8 mouse cellular contexts compared by ENCODE assay signal in the genomic region with DNA sequence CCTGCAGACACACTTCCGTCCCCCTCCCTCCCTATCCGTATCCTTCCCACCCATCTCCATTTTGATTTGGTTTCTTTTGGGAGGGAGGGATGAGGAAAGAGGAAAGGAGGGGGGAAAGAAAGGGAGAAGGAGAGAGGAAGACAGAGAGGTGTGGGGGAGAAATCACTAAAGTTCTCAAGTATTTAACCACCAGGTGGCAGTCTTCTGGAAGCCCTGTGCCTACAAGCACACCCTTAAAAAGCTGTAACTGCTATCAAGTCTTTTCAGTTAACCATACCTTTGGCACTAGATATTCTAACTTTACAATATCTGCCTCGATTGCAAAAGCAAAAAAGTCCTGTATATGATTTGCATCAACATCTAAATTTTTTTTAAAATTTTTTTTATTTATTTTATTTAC. TPM values are rescaled to one million over a fixed set of nuclear protein-coding genes. Genes with fewer than 3 reads are reported as not detected.
DNase-seq lines count a peak whose midpoint lies in the region; ATAC-seq and TF ChIP-seq lines count a peak whose summit lies in the region.

No protein-coding gene starts in this region.

- H3K27me3 ChIP-seq in forebrain, embryonic 12.5 days = no peaks in the 10 kb centered on the region
- H3K27me3 ChIP-seq in forebrain, embryonic 16.5 days (replicated peaks; ENCODE audit: control insufficient read depth, insufficient read depth, low read length) = no peaks in the 10 kb centered on the region
- no peaks in the 10 kb centered on the region for H3K27me3 ChIP-seq in limb, embryonic 14.5 days (ENCODE audit: control insufficient read depth, insufficient read depth, low read length)
- no peaks in the 10 kb centered on the region for H3K27me3 ChIP-seq in limb, embryonic 10.5 days (ENCODE audit: low read depth, poor library complexity, severe bottlenecking)

- no peaks in the 10 kb centered on the region for H3K9me3 ChIP-seq in forebrain, embryonic 12.5 days
- H3K9me3 ChIP-seq in forebrain, embryonic 16.5 days (ENCODE audit: control insufficient read depth, low read length) = no peaks in the 10 kb centered on the region
- no peaks in the 10 kb centered on the region for H3K9me3 ChIP-seq in limb, embryonic 14.5 days (ENCODE audit: control insufficient read depth, low read length)
- no peaks in the 10 kb centered on the region for H3K9me3 ChIP-seq in limb, embryonic 10.5 days (replicated peaks)

- no peak overlapping the region for H3K4me3 ChIP-seq in forebrain, embryonic 12.5 days (replicated peaks)
- H3K4me3 ChIP-seq in forebrain, embryonic 16.5 days (replicated peaks; ENCODE audit: low read length) = no peak overlapping the region
- H3K4me3 ChIP-seq in limb, embryonic 14.5 days (replicated peaks; ENCODE audit: low read length) = no peak overlapping the region
- no peak overlapping the region for H3K4me3 ChIP-seq in limb, embryonic 10.5 days

- intact Hi-C loops in left cerebral cortex, postnatal 4 days (cut with DNase I) = no loop called here

- WGBS in forebrain, embryonic 12.5 days = 46% methylated on average over 3 of the region's 3 CpGs
- 43% methylated on average over 3 of the region's 3 CpGs for WGBS in forebrain, embryonic 16.5 days
- 45% methylated on average over 3 of the region's 3 CpGs for WGBS in limb, embryonic 14.5 days
- WGBS in limb, embryonic 10.5 days = 57% methylated on average over 3 of the region's 3 CpGs

- H3K9ac ChIP-seq in forebrain, embryonic 12.5 days = no peak overlapping the region
- H3K9ac ChIP-seq in forebrain, embryonic 16.5 days (replicated peaks; ENCODE audit: low read depth, low read length) = no peak overlapping the region
- no peak overlapping the region for H3K9ac ChIP-seq in limb, embryonic 14.5 days (ENCODE audit: low read depth, low read length, severe bottlenecking)

- 0 out of 2 replicates have a peak, but pooled peaks have one; percentile 39 for ATAC-seq in forebrain, embryonic 12.5 days (ENCODE audit: low FRiP score)
- no peak for ATAC-seq in forebrain, embryonic 16.5 days
- ATAC-seq in limb, embryonic 14.5 days (ENCODE audit: low FRiP score, low read depth) = 0 out of 2 replicates have a peak, but pooled peaks have one; percentile 55
- ATAC-seq in erythroid progenitor cell, adult 5-6 weeks (replicated peaks; ENCODE audit: low FRiP score, poor library complexity, severe bottlenecking) = no peak

- no peak overlapping the region for H3K4me2 ChIP-seq in forebrain, embryonic 12.5 days
- no peak overlapping the region for H3K4me2 ChIP-seq in forebrain, embryonic 16.5 days (ENCODE audit: low read length)
- H3K4me2 ChIP-seq in limb, embryonic 14.5 days (replicated peaks; ENCODE audit: low read depth, low read length, severe bottlenecking) = no peak overlapping the region

- peaks cover 2% of the 10 kb centered on the region for H3K4me1 ChIP-seq in forebrain, embryonic 12.5 days
- H3K4me1 ChIP-seq in forebrain, embryonic 16.5 days (replicated peaks; ENCODE audit: control insufficient read depth, insufficient read depth, low read length) = no peaks in the 10 kb centered on the region; the same call in 1 of the 2 replicates
- H3K4me1 ChIP-seq in limb, embryonic 14.5 days (ENCODE audit: control insufficient read depth, insufficient read depth, low read length) = peaks cover 3% of the 10 kb centered on the region; the same call in 1 of the 2 replicates
- H3K4me1 ChIP-seq in limb, embryonic 10.5 days = peaks cover 18% of the 10 kb centered on the region

- no peaks in the 10 kb centered on the region for H3K36me3 ChIP-seq in forebrain, embryonic 12.5 days (replicated peaks)
- no peaks in the 10 kb centered on the region for H3K36me3 ChIP-seq in forebrain, embryonic 16.5 days (ENCODE audit: control insufficient read depth, insufficient read depth)
- H3K36me3 ChIP-seq in limb, embryonic 14.5 days (ENCODE audit: control insufficient read depth, insufficient read depth, low read length) = no peaks in the 10 kb centered on the region
- H3K36me3 ChIP-seq in limb, embryonic 10.5 days = no peaks in the 10 kb centered on the region

- TF ChIP-seq POLR2A in limb, embryonic 14.5 days (IDR thresholded peaks at IDR 0.05; ENCODE audit: borderline replicate concordance, extremely low read depth, insufficient read depth, insufficient read length) = no peak

- peak; percentile 85 for DNase-seq in limb, embryonic 14.5 days (ENCODE audit: low spot score)
- no peak for DNase-seq in limb, embryonic 10.5 days (ENCODE audit: low spot score)
- peak; percentile 42 for DNase-seq in ZHBTc4 (ENCODE audit: low read depth, low spot score)
- peak; percentile 70 for DNase-seq in lung, postnatal 36 days
- DNase-seq in left cerebral cortex, postnatal 4 days = no peak

- no peak overlapping the region for H3K27ac ChIP-seq in forebrain, embryonic 12.5 days
- no peak overlapping the region for H3K27ac ChIP-seq in forebrain, embryonic 16.5 days (ENCODE audit: low read length)
- H3K27ac ChIP-seq in limb, embryonic 14.5 days (replicated peaks; ENCODE audit: low read depth, low read length) = no peak overlapping the region
- no peak overlapping the region for H3K27ac ChIP-seq in limb, embryonic 10.5 days

RNA-seq across cellular contexts. Expression of a gene that starts 33.4 kb away (rescaled TPM):
- polyA plus RNA-seq in forebrain, embryonic 12.5 days (2016; fragmentation: Nextera tagmentation; extraction: Ambion mirVana) = 14.8 and 16.1 TPM in 2 replicates
- polyA plus RNA-seq in forebrain, embryonic 16.5 days (2015; fragmentation: Nextera tagmentation; extraction: Ambion mirVana) = 18.3 and 19.4 TPM in 2 replicates
- polyA plus RNA-seq in limb, embryonic 14.5 days (2012; rRNA removed) = 9.1 and 9.8 TPM in 2 replicates
- 16.2 and 19.4 TPM in 2 replicates for polyA plus RNA-seq in limb, embryonic 14.5 days (2014; fragmentation: Nextera tagmentation; extraction: Ambion mirVana)
- 10.5 and 12.0 TPM in 2 replicates for polyA plus RNA-seq in limb, embryonic 10.5 days (2016; fragmentation: Nextera tagmentation; extraction: Ambion mirVana)
- 10 to 100 TPM; 36.3 to 37.4 TPM for total RNA-seq in left cerebral cortex, postnatal 4 days (2021)
- 10.5 and 32.4 TPM in 2 replicates for total RNA-seq in erythroid progenitor cell, adult 5-6 weeks (2015; ENCODE audit: low replicate concordance)
- total RNA-seq in erythroid progenitor cell, adult 5-6 weeks (2017; ENCODE audit: low replicate concordance) = 9.6 and 15.6 TPM in 2 replicates

Comparison
In these comparisons a context has a peak if more than half of its experiments do, and no peak if none do; other contexts are left out.
1. ATAC-seq: peak in forebrain, embryonic 12.5 days (single experiment) and limb, embryonic 14.5 days (single experiment); none in forebrain, embryonic 16.5 days (single experiment) and erythroid progenitor cell, adult 5-6 weeks (single experiment).
2. DNase-seq: peak in limb, embryonic 14.5 days (single experiment), ZHBTc4 (single experiment) and lung, postnatal 36 days (single experiment); none in limb, embryonic 10.5 days (single experiment) and left cerebral cortex, postnatal 4 days (single experiment).